Mouse (Mus musculus) kidney, postnatal 0 days (tissue): ENCODE data around the gene Col6a3. TPM values are rescaled to one million over a fixed set of nuclear protein-coding genes. Genes with fewer than 3 reads are reported as not detected.
A peak's percentile ranks its signal among the peaks of the same experiment; 100 is the strongest.

Experiments
- ATAC-seq: fragments of 200-750 bp; cut with Nextera tagmentation; replicated peaks from 2 replicates; pipeline ENCODE4 v1.8.0; 2017; ENCODE audit warnings: low read depth, moderate number of reproducible peaks, moderate TSS enrichment, moderate library complexity; ENCODE audit not compliant: low FRiP score
- DNase-seq: peaks from one replicate; pipeline ENCODE4 v3.0.0-alpha.2; 2016; ENCODE audit warnings: low spot score
- H3K27ac ChIP-seq: fragments of 300-500 bp; sonication (generic); 2 replicates; pipeline ENCODE4 v1.5.1; 2014; ENCODE audit warnings: mild to moderate bottlenecking
- H3K27me3 ChIP-seq: fragments of 300-500 bp; sonication (generic); 2 replicates; pipeline ENCODE4 v1.6.1; 2014; ENCODE audit warnings: low read length, mixed read lengths; ENCODE audit not compliant: insufficient read depth
- H3K36me3 ChIP-seq: fragments of 300-500 bp; sonication (generic); 2 replicates; pipeline ENCODE4 v1.6.1; 2014; ENCODE audit warnings: low read length, mixed read lengths; ENCODE audit not compliant: insufficient read depth
- H3K4me1 ChIP-seq: fragments of 300-500 bp; sonication (generic); replicated peaks from 2 replicates; pipeline ENCODE4 v1.6.1; 2014; ENCODE audit warnings: antibody characterized with exemption, low read length, mixed read lengths; ENCODE audit not compliant: insufficient read depth
- H3K4me2 ChIP-seq: fragments of 300-500 bp; sonication (generic); 2 replicates; pipeline ENCODE4 v1.6.1; 2014; ENCODE audit warnings: mild to moderate bottlenecking, low read length, moderate library complexity, mixed read lengths
- H3K4me3 ChIP-seq: fragments of 300-500 bp; sonication (generic); replicated peaks from 2 replicates; pipeline ENCODE4 v1.5.1; 2014; ENCODE audit warnings: low read depth, low read length
- H3K9ac ChIP-seq: fragments of 300-500 bp; sonication (generic); 2 replicates; pipeline ENCODE4 v1.6.1; 2014; ENCODE audit warnings: low read depth, low read length
- H3K9me3 ChIP-seq: fragments of 300-500 bp; sonication (generic); replicated peaks from 2 replicates; pipeline ENCODE4 v1.6.1; 2016; ENCODE audit warnings: low read length, inconsistent platforms, mixed read lengths
- CTCF ChIP-seq: IDR thresholded peaks from 2 replicates; pipeline ENCODE4 v1.5.1; 2016; ENCODE audit warnings: antibody characterized with exemption, low read depth, mild to moderate bottlenecking, moderate library complexity
- WGBS: fragments of 180-500 bp; shearing (Covaris S2); extraction: QIAGEN DNeasy Blood & Tissue Kit; methylation state at CpG from one replicate; pipeline ENCODE4 v1.1.7; 2014; 5-methylcytosine and 5-hydroxymethylcytosine counted together
- polyA plus RNA-seq: library from polyadenylated mRNA; unstranded; fragments of >200 nt; fragmentation: Nextera tagmentation; extraction: Ambion mirVana; gene quantifications from 2 replicates; pipeline ENCODE4 v1.2.1, GENCODE M21; 2015

The Col6a3 gene
- 19.9 and 24.3 TPM in 2 replicates for polyA plus RNA-seq

DNA sequence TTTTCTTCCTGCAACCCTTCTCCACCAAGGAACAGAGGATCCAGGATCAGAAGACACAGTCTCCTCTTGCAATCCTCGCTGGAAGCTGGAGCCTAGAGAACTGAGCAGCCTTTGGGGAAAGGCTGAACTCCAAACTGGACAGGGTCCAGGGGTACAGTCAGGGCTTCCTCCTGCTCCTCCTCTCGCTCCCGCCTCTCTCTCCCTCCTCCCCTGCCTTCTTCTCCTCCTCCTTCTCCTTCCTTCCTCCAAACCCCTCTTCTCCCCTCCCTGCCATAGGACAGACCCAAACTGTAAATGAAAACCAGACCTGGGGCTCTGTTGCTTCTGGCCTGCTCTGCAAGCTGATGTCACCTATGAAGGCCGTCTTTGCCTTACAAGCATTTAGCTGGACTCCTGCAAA lies at the start of gene Col6a3:
Gene Col6a3 (minus strand): TSS at position 136 of the 400 bp plus-strand sequence.
- peak; percentile 80 for DNase-seq
- TF ChIP-seq CTCF, result no peak
- Histone ChIP-seq H3K9ac (peak within 1 kb of the TSS; percentile 44; the same call in 1 of the 2 replicates), H3K9me3 (no peaks in the 10 kb centered on the region), H3K4me3 (peak within 1 kb of the TSS; percentile 33), H3K27me3 (no peaks in the 10 kb centered on the region), H3K27ac (peak within 1 kb of the TSS; percentile 42; the same call in 1 of the 2 replicates), H3K4me1 (no peaks in the 10 kb centered on the region), H3K4me2 (peak within 1 kb of the TSS; percentile 57), H3K36me3 (no peaks in the 10 kb centered on the region)
- ATAC-seq, result 0 out of 2 replicates have a peak, but pooled peaks have one; percentile 33
- WGBS, result 34% methylated on average over 4 of the region's 4 CpGs

DNA sequence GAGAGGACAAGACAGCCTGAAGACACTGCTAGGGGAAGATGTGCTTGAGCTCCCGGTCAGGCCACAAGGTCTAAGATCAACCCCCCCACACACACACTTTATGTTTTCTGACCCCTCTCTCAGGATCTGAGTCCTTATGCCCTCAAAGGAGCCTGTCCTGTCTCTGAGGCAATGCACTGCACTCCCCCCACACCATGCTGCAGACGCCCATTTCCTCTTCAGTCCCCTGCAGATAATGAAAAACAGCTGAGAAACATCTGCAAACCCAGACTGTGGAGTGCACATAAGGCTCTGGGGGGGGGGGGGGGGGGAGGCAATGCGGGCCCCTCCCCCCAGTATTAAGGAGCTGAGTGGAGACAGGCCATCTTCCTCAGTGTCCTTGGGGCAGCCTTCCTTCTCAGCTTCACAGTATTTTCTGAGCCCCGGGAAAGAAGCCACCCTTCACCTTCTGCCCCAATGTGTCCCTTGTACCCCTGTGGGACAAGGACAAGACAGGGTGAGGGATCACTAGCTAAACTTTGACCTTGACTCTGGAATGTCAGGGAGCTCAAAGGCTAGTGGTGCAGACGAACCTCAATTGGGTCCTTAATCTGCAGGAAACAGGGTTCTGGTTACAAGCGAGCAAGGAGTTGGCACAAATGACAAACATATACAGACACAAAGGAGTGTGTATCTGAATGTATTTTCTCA lies 42.1 kb upstream of the Col6a3 start:
- Histone ChIP-seq H3K9ac (no peak overlapping the region), H3K4me2 (no peak overlapping the region), H3K9me3 (no peaks in the 10 kb centered on the region), H3K36me3 (no peaks in the 10 kb centered on the region), H3K27ac (no peak overlapping the region), H3K4me3 (no peak overlapping the region), H3K4me1 (no peaks in the 10 kb centered on the region), H3K27me3 (no peaks in the 10 kb centered on the region)
- 48% methylated on average over 6 of the region's 6 CpGs for WGBS
- TF ChIP-seq CTCF, result no peak
- DNase-seq, result no peak
- ATAC-seq, result no peak; the same call in 1 of the 2 replicates

DNA sequence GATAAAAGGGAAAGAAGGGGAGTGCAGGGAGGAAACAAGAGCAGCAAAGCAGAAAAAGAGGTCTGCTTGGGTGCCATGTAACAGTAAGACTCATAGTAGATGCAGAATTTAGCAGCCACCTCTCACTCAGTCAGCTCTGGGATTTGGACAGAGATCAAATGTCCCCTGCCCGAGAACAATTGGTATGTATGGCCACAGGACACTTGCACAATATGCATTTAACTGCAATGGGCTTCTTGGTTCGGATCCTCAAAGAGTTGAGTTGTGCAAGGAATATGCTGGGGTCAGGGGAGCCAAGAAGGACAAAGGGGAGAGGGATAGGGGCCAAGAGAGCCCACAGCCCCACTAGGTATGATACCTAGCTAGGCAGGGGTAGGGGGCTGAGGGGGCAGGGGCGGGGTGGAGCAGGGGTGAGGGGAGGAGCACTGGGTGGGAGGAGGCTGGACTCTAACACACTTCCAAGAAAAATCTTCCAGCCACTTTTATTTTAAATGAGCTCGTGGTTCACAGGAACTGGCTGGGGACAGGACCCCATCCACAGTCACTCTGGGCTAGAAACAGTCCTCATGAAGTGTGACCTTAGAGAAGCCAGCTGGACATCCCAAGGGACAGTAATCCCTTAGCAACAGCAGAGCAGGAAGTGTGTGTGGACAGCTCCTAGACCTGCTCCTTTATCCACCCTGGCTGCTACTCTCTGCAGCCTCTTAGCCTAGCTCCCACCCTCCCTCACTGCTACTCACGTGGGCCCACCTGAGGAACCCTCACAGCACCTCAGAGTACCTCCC lies 32.9 kb upstream of the Col6a3 start:
- H3K27ac ChIP-seq, result no peak overlapping the region
- no peak for DNase-seq
- TF ChIP-seq CTCF, result no peak
- no peaks in the 10 kb centered on the region for H3K9me3 ChIP-seq
- H3K4me1 ChIP-seq, result no peaks in the 10 kb centered on the region
- no peaks in the 10 kb centered on the region for H3K36me3 ChIP-seq
- H3K4me2 ChIP-seq, result no peak overlapping the region
- H3K4me3 ChIP-seq, result no peak overlapping the region
- no peaks in the 10 kb centered on the region for H3K27me3 ChIP-seq
- H3K9ac ChIP-seq, result no peak overlapping the region
- no peak for ATAC-seq
- 72% methylated on average over 5 of the region's 5 CpGs for WGBS

DNA sequence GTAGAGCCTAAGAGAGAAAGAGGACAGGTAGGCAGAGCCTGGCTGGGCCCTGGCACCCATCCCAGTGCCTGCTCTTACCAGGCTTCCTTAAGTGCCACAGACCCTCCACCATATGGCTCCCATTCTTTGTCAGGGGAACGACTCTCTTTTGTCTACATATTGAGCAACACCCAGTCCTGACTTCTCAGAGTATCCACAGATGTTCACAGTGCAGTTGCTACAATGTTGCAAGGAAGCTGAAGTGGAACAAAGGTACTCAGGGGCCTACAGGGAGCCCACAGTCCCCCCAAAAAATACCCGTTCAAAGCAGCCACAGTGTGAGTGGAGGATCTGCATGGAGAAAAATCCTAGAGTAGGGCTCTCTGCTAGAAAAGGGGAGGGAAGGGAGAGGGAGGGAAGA lies 32.2 kb upstream of the Col6a3 start:
- Histone ChIP-seq H3K27me3 (no peaks in the 10 kb centered on the region), H3K9ac (no peak overlapping the region), H3K36me3 (no peaks in the 10 kb centered on the region), H3K9me3 (no peaks in the 10 kb centered on the region), H3K27ac (no peak overlapping the region), H3K4me2 (no peak overlapping the region), H3K4me3 (no peak overlapping the region), H3K4me1 (no peaks in the 10 kb centered on the region)
- DNase-seq, result no peak
- 38% methylated on average over 2 of the region's 2 CpGs for WGBS
- ATAC-seq, result no peak
- no peak for TF ChIP-seq CTCF

- no peak overlapping the region for H3K9ac ChIP-seq
- no peak for TF ChIP-seq CTCF
- no peaks in the 10 kb centered on the region for H3K4me1 ChIP-seq
- WGBS, result 91% methylated on average over 8 of the region's 8 CpGs
- H3K4me2 ChIP-seq, result no peak overlapping the region
- DNase-seq (no peak), ATAC-seq (no peak)
- no peaks in the 10 kb centered on the region for H3K27me3 ChIP-seq
- no peaks in the 10 kb centered on the region for H3K9me3 ChIP-seq
- no peak overlapping the region for H3K27ac ChIP-seq
- no peak overlapping the region for H3K4me3 ChIP-seq
- H3K36me3 ChIP-seq, result no peaks in the 10 kb centered on the region
Observed at GRCm38 (mm10) chr1:90875371-90875770, 31.6 kb upstream of the Col6a3 start.

- no peak for DNase-seq
Observed at GRCm38 (mm10) chr1:90870581-90870980, 26.8 kb upstream of the Col6a3 start.

More at GRCm38 (mm10) chr1:90870581-90870980, 26.8 kb upstream of the Col6a3 start:
- TF ChIP-seq CTCF, result no peak
- no peak for ATAC-seq
- Histone ChIP-seq H3K9ac (no peak overlapping the region), H3K4me2 (no peak overlapping the region), H3K9me3 (no peaks in the 10 kb centered on the region), H3K27ac (no peak overlapping the region), H3K4me3 (no peak overlapping the region), H3K27me3 (no peaks in the 10 kb centered on the region), H3K4me1 (no peaks in the 10 kb centered on the region), H3K36me3 (no peaks in the 10 kb centered on the region)
- WGBS, result 51% methylated on average over 2 of the region's 2 CpGs
